Mouse (Mus musculus) gastrocnemius, adult 2 months (tissue): Measurements from ENCODE around the gene Triap1. TPM values are rescaled to one million over a fixed set of nuclear protein-coding genes. Genes with fewer than 3 reads are reported as not detected.
"Not testable (repeated sequence)": the region's sequence is repeated elsewhere in the genome, so short reads cannot be mapped to it uniquely, and the experiment has no call there.

Experiments
- DNase-seq: peaks from one replicate; pipeline ENCODE4 v3.0.0; 2022
- H3K27ac ChIP-seq: fragments of 200-600 bp; 2 replicates; pipeline ENCODE4 v1.8.1; 2022; ENCODE audit warnings: mild to moderate bottlenecking
- H3K4me3 ChIP-seq: fragments of 200-600 bp; 2 replicates; pipeline ENCODE4 v1.8.1; 2022; ENCODE audit warnings: mild to moderate bottlenecking, moderate library complexity
- CTCF ChIP-seq: fragments of 200-600 bp; IDR thresholded peaks from 2 replicates; pipeline ENCODE4 v1.8.1; 2022; ENCODE audit warnings: antibody characterized with exemption, mild to moderate bottlenecking, moderate library complexity
- intact Hi-C: fragments of 180-260 bp; cut with DNase I; formaldehyde crosslinking; loops from one replicate; pipeline ENCODE4 v1.15.1; 2025
- total RNA-seq, 2 experiments: library from RNA; stranded (reverse); gene quantifications; 2 replicates each; pipeline ENCODE4 v1.2.3; 2021

Triap1 gene
- total RNA-seq, 2 experiments from 2014 or later, result 19.1 to 20.3 TPM

- DNase-seq, result no peak
- Histone ChIP-seq H3K27ac (no peak overlapping the region), H3K4me3 (no peak overlapping the region)
- intact Hi-C loops, result no loop called here
- no peak for TF ChIP-seq CTCF
These were observed 32.6 kb downstream of the Triap1 start for GRCm38 (mm10) chr5:115373441-115374203.

GRCm38 (mm10) chr5:115374204-115374820 lies 33.3 kb downstream of the Triap1 start:
- no peak for DNase-seq
- Histone ChIP-seq H3K27ac (no peak overlapping the region), H3K4me3 (no peak overlapping the region)
- no peak for TF ChIP-seq CTCF
- intact Hi-C loops, result no loop called here

DNA sequence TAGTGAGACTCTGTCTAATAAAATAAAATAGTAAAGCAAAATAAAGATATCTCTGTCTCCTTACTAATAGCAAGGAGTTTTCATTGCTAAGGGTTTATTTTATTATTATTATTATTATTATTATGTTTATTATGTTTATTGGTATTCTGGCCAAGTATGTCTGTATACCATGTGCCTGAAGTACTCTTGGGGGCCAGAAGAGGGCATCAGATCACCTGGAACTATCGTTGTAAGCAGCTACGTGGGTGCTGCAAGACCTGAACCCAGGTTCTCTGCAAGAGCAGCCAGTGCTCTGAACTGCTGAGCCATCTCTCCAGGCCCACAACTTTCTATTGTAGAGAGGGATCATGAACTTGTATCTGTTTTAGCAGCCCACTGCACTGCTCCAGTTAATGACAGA lies 34.4 kb downstream of the Triap1 start:
- DNase-seq, result no peak
- Histone ChIP-seq H3K4me3 (no peak overlapping the region), H3K27ac (no peak overlapping the region)
- intact Hi-C loops, result no loop called here
- TF ChIP-seq CTCF, result no peak

DNA sequence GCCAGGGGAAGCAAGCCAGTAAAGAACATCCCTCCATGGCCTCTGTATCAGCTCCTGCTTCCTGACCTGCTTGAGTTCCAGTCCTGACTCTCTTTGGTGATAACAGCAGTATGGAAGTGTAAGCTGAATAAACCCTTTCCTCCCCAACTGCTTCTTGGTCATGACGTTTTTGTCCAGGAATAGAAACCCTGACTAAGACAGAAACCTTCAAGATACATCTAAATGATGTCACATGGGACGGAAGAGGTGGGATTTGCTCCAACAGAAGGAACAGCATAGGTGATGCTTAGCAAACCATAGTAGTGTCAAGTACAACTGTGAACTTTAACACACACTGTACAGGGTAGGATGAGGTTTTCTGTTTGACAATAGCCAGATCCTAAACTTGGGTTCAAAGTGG lies 37.9 kb downstream of the Triap1 start:
- intact Hi-C loops, DNase-seq, H3K27ac ChIP-seq: not testable (repeated sequence)

DNA sequence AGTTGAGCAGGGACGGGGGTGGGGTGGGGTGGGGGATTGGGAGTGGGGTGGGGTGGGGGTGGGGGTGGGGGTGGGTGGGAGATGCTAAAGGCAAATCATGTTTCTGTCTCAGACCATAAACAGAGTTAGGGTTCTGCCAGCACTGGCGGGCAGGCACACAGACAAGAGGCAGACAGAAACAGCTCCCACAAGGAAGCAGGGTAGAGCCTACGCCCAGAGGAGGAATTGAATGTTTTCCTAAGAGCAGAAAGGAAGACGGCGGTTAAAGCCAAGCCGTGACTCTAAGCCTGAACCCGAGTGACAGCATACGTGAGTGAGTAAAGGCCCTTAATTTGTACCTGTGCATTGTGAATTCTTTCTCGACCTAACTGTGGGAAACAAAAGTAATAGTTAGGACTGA lies 50.9 kb downstream of the Triap1 start:
- no peak overlapping the region for H3K27ac ChIP-seq
- intact Hi-C loops, result no loop called here
- no peak for DNase-seq
- TF ChIP-seq CTCF, result no peak
- H3K4me3 ChIP-seq, result no peak overlapping the region

More for the DNA sequence above, 37.9 kb downstream of the Triap1 start:
- H3K4me3 ChIP-seq, result not testable (repeated sequence)

GRCm38 (mm10) chr5:115392969-115393368 lies 51.9 kb downstream of the Triap1 start:
- intact Hi-C loops, result no loop called here
- no peak for TF ChIP-seq CTCF
- no peak overlapping the region for H3K4me3 ChIP-seq
- no peak overlapping the region for H3K27ac ChIP-seq
- no peak for DNase-seq

Other genes starting within 250 kb of the Triap1 start
- not detected for gene Gm10401, start 242.9 kb upstream of the Triap1 start, total RNA-seq
- 10 to 100 TPM; 49.9 to 81.7 TPM for gene Acads, start 221.9 kb upstream of the Triap1 start, total RNA-seq
- gene Unc119b, start 206.2 kb upstream of the Triap1 start, total RNA-seq, result 10 to 100 TPM; 11.8 to 15.7 TPM
- gene Mlec, start 183.0 kb upstream of the Triap1 start, total RNA-seq, result 100 to 1,000 TPM; 138 to 200 TPM
- gene Cabp1, start 146.8 kb upstream of the Triap1 start, total RNA-seq, result 1 to 10 TPM in 1 of 2 experiments, under 1 TPM in 1; 0.79 to 1.5 TPM
- 10 to 100 TPM; 27.8 to 51.7 TPM for gene Pop5, start 105.4 kb upstream of the Triap1 start, total RNA-seq
- gene Rnf10, start 68.3 kb upstream of the Triap1 start, total RNA-seq, result 100 to 1,000 TPM; 269 to 274 TPM
- 100 to 1,000 TPM in 1 of 2 experiments, 10 to 100 TPM in 1; 63.8 to 112 TPM for gene Coq5, start 61.6 kb upstream of the Triap1 start, total RNA-seq
- 100 to 1,000 TPM in 1 of 2 experiments, 10 to 100 TPM in 1; 48.4 to 115 TPM for gene Dynll1, start 40.2 kb upstream of the Triap1 start, total RNA-seq
- gene Srsf9, start 14.0 kb upstream of the Triap1 start, total RNA-seq, result 10 to 100 TPM in 1 of 2 experiments, 1 to 10 TPM in 1; 9.3 to 12.1 TPM
- gene Gatc, start within 50 bp of the Triap1 start, total RNA-seq, result 10 to 100 TPM; 22.2 to 28.0 TPM
- 10 to 100 TPM; 38.7 to 60.9 TPM for gene Cox6a1, start 7.8 kb downstream of the Triap1 start, total RNA-seq
- under 1 TPM in 1 of 2 experiments, not detected in 1; 0.61 TPM for gene Msi1, start 88.4 kb downstream of the Triap1 start, total RNA-seq
- gene Pla2g1b, start 125.0 kb downstream of the Triap1 start, total RNA-seq, result not detected
- 10 to 100 TPM; 10.9 to 17.3 TPM for gene Sirt4, start 143.5 kb downstream of the Triap1 start, total RNA-seq
- 10 to 100 TPM; 79.2 to 95.2 TPM for gene Pxn, start 165.5 kb downstream of the Triap1 start, total RNA-seq
- gene Rplp0, start 218.2 kb downstream of the Triap1 start, total RNA-seq, result 100 to 1,000 TPM; 567 to 689 TPM
- 10 to 100 TPM; 31.3 to 31.9 TPM for gene Gcn1l1, start 224.0 kb downstream of the Triap1 start, total RNA-seq